Mouse (Mus musculus): ENCODE data around the gene 2010111I01Rik. TPM values are rescaled to one million over a fixed set of nuclear protein-coding genes. Genes with fewer than 3 reads are reported as not detected.
A peak's percentile ranks its signal among the peaks of the same experiment; 100 is the strongest.

2010111I01Rik gene
- polyA plus RNA-seq, 2 experiments: 10.7 to 13.6 TPM

DNA sequence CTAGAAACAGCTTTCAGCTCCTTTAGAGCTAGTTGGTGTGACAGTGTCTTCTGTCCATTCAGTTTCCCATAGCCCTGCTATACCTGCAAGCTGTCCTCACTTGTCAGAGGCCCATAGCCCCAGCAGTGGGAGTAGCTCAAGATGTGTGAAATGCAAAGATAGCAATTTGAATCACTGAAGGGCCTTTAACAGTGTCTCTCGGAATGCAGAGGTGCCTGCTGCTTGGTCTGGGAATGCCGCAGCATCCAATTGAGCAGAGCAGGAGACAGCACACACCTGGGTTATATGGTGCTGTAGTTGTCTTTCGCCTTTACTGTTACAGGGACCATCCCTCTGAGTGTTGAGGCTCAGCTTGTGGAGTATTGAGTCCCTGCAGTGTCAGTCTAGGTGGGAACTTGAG lies 329.0 kb downstream of the 2010111I01Rik start:
- Histone ChIP-seq H3K27me3 (ENCODE audit: control insufficient read depth, insufficient read depth, low read length) (no peaks in the 10 kb centered on the region), H3K9ac (replicated peaks) (no peak overlapping the region), H3K4me1 (replicated peaks; ENCODE audit: control insufficient read depth in 2 of 2, insufficient read depth in 2 of 2, low read length in 1 of 2) (0 out of 4 replicates have a peak, but pooled peaks cover 0 to 3% of the 10 kb centered on the region in 2 experiments), H3K27ac (no peak overlapping the region), H3K36me3 (replicated peaks; ENCODE audit: control insufficient read depth, insufficient read depth, low read depth) (no peaks in the 10 kb centered on the region), H3K4me3 (ENCODE audit: insufficient read depth in 1 of 2, low read depth in 2 of 2, low read length in 2 of 2) (no peak overlapping the region), H3K4me2 (ENCODE audit: low read depth) (no peak overlapping the region), H3K9me3 (ENCODE audit: control insufficient read depth, low read length) (no peaks in the 10 kb centered on the region)
- TF ChIP-seq EP300 (IDR thresholded peaks at IDR 0.05; ENCODE audit: low read depth) (no peak), CTCF (IDR thresholded peaks at IDR 0.05; ENCODE audit: low read depth) (no peak)
- WGBS (ENCODE audit: insufficient replicate concordance): 83% methylated on average over 3 of the region's 3 CpGs
- DNase-seq (ENCODE audit: low read depth in 3 of 3, low spot score in 3 of 3) (no peak), ATAC-seq (ENCODE audit: insufficient read depth) (no peak)

DNA sequence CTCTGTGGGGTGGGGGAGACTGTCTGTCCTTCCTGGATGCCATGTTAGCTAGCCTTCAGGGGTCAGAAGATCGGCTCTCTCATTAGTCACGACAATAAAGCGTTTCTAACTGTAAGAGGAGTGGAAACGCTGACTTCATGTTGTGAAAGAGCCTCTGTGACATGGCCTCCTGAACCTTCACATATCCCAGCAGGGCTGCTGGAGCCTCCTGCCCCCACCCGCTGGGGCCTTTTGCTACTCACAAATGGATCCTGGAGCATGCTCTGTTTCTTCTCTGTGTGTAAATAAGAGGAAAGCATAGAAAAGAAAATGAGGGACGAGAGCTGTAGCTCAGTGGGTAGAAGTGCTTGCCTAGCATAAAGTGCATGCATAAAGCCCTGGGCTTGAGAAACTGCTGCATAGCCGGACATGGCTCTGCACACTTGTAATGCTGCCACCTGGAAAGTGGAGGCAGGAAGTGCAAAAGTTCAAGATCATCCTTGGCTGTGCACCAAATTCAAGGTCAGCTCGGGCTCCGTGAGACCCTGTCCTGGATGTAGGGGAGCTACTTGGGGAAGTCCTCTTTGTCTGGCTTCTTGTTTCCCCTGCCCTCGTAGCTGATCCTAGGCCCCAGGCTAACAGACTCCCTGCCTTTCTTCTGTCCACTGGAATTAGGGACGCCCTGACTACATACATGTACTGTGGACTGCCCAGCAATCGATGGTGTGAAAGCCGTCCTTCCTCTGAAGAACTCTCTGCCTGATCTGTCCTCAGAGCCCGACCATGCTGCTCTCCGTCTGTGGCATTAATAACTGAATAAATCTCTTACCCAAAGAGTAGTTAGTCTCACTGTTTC lies 329.9 kb downstream of the 2010111I01Rik start:
- Histone ChIP-seq H3K4me1 (replicated peaks; ENCODE audit: control insufficient read depth in 2 of 2, insufficient read depth in 2 of 2, low read length in 1 of 2) (0 out of 4 replicates have a peak, but pooled peaks cover 0 to 3% of the 10 kb centered on the region in 2 experiments), H3K4me2 (ENCODE audit: low read depth) (no peak overlapping the region), H3K27me3 (ENCODE audit: control insufficient read depth, insufficient read depth, low read length) (no peaks in the 10 kb centered on the region), H3K9me3 (ENCODE audit: control insufficient read depth, low read length) (no peaks in the 10 kb centered on the region), H3K36me3 (replicated peaks; ENCODE audit: control insufficient read depth, insufficient read depth, low read depth) (peaks cover 6% of the 10 kb centered on the region), H3K9ac (replicated peaks) (no peak overlapping the region), H3K27ac (no peak overlapping the region), H3K4me3 (ENCODE audit: insufficient read depth in 1 of 2, low read depth in 2 of 2, low read length in 2 of 2) (no peak overlapping the region)
- ATAC-seq (ENCODE audit: insufficient read depth) (peak; percentile 39), DNase-seq (ENCODE audit: low read depth in 3 of 3, low spot score in 3 of 3) (no peak)
- 60% methylated on average over 15 of the region's 15 CpGs for WGBS (ENCODE audit: insufficient replicate concordance)
- TF ChIP-seq CTCF (IDR thresholded peaks at IDR 0.05; ENCODE audit: low read depth) (no peak), EP300 (IDR thresholded peaks at IDR 0.05; ENCODE audit: low read depth) (no peak)

DNA sequence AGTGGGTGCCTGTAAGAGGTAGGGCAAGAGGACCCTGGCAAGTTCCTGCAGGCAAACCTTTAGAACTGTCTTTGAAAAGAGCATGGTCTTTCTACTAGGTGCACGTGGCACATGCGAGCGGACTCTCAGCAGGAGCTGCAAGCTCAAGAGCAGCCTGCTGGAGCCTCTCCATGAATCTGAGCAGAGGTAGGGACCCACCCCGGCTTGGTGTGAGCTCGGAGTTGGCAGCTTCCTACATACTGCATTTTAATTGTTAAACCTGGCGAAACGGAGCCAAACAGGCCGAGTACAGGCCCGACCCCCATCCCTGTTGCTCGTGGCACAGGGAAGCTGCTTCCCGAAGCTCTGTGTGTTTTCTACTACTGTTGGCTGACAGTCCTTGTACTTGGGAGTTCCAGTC lies 331.6 kb downstream of the 2010111I01Rik start:
- DNase-seq (ENCODE audit: low read depth in 3 of 3, low spot score in 3 of 3): no peak
- WGBS (ENCODE audit: insufficient replicate concordance): 79% methylated on average over 11 of the region's 11 CpGs
- TF ChIP-seq EP300 (IDR thresholded peaks at IDR 0.05; ENCODE audit: low read depth): no peak
- no peak for TF ChIP-seq CTCF (IDR thresholded peaks at IDR 0.05; ENCODE audit: low read depth)

DNA sequence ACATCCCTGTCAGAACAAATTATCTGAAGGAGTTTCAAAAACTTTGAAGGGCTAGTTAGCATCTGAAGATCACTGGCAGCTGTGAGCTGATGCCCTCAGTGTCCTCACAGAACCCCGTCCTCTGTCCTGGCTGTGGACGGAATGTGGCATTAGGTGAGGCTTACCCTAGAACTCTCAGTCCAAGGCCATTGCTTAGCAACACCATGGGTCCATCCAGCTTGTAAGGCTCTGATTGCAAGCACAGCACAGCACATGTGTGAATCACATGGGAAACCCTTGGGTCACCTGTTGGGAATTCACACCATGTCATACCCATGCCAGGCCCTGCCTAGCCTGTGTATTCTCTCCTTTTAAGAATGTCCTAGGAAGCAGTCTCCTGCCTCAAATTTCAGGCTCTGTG lies 332.3 kb downstream of the 2010111I01Rik start:
- H3K4me1 ChIP-seq (replicated peaks; ENCODE audit: control insufficient read depth in 2 of 2, insufficient read depth in 2 of 2, low read length in 1 of 2): 0 out of 4 replicates have a peak, but pooled peaks cover 0 to 3% of the 10 kb centered on the region in 2 experiments
- no peak overlapping the region for H3K4me2 ChIP-seq (ENCODE audit: low read depth)
- 79% methylated on average over 2 of the region's 2 CpGs for WGBS (ENCODE audit: insufficient replicate concordance)
- no peak overlapping the region for H3K9ac ChIP-seq (replicated peaks)
- TF ChIP-seq EP300 (IDR thresholded peaks at IDR 0.05; ENCODE audit: low read depth) (no peak), CTCF (IDR thresholded peaks at IDR 0.05; ENCODE audit: low read depth) (no peak)
- ATAC-seq (ENCODE audit: insufficient read depth) (no peak), DNase-seq (ENCODE audit: low read depth in 3 of 3, low spot score in 3 of 3) (no peak)
- H3K27ac ChIP-seq: no peak overlapping the region
- no peaks in the 10 kb centered on the region for H3K9me3 ChIP-seq (ENCODE audit: control insufficient read depth, low read length)
- peaks cover 6% of the 10 kb centered on the region for H3K36me3 ChIP-seq (replicated peaks; ENCODE audit: control insufficient read depth, insufficient read depth, low read depth)
- no peak overlapping the region for H3K4me3 ChIP-seq (ENCODE audit: insufficient read depth in 1 of 2, low read depth in 2 of 2, low read length in 2 of 2)
- H3K27me3 ChIP-seq (ENCODE audit: control insufficient read depth, insufficient read depth, low read length): no peaks in the 10 kb centered on the region

More for the DNA sequence above, 331.6 kb downstream of the 2010111I01Rik start:
- Histone ChIP-seq H3K9ac (replicated peaks) (no peak overlapping the region), H3K36me3 (replicated peaks; ENCODE audit: control insufficient read depth, insufficient read depth, low read depth) (peaks cover 6% of the 10 kb centered on the region), H3K27ac (no peak overlapping the region), H3K4me1 (replicated peaks; ENCODE audit: control insufficient read depth in 2 of 2, insufficient read depth in 2 of 2, low read length in 1 of 2) (0 out of 4 replicates have a peak, but pooled peaks cover 0 to 3% of the 10 kb centered on the region in 2 experiments), H3K4me3 (ENCODE audit: insufficient read depth in 1 of 2, low read depth in 2 of 2, low read length in 2 of 2) (no peak overlapping the region), H3K4me2 (ENCODE audit: low read depth) (no peak overlapping the region), H3K9me3 (ENCODE audit: control insufficient read depth, low read length) (no peaks in the 10 kb centered on the region), H3K27me3 (ENCODE audit: control insufficient read depth, insufficient read depth, low read length) (no peaks in the 10 kb centered on the region)
- no peak for ATAC-seq (ENCODE audit: insufficient read depth)

DNA sequence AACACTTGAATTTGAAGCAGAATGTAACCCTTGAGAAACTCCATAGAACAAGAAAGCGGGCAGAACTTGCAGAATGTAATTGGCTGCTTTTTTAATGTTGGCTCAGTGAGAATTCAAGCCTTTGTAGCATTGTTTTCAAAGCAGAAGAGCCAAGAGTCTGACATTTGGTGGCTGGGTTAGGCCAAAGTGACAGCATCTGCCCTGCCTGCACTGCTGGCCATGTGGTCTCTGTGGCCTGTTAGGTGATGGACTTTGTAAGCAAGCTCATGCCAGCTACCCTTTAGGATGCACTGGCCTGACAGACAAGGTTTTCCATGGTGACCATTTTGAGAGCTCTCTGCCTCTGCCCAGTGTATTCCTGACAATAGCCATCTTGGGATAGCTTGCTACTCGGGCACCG lies 333.2 kb downstream of the 2010111I01Rik start:
- 0 out of 4 replicates have a peak, but pooled peaks cover 0 to 3% of the 10 kb centered on the region in 2 experiments for H3K4me1 ChIP-seq (replicated peaks; ENCODE audit: control insufficient read depth in 2 of 2, insufficient read depth in 2 of 2, low read length in 1 of 2)
- H3K9me3 ChIP-seq (ENCODE audit: control insufficient read depth, low read length): no peaks in the 10 kb centered on the region
- no peak overlapping the region for H3K4me2 ChIP-seq (ENCODE audit: low read depth)
- no peak for DNase-seq (ENCODE audit: low read depth in 3 of 3, low spot score in 3 of 3)
- 74% methylated on average over 3 of the region's 3 CpGs for WGBS (ENCODE audit: insufficient replicate concordance)
- H3K27ac ChIP-seq: no peak overlapping the region
- no peaks in the 10 kb centered on the region for H3K27me3 ChIP-seq (ENCODE audit: control insufficient read depth, insufficient read depth, low read length)
- no peak for ATAC-seq (ENCODE audit: insufficient read depth)
- peaks cover 6% of the 10 kb centered on the region for H3K36me3 ChIP-seq (replicated peaks; ENCODE audit: control insufficient read depth, insufficient read depth, low read depth)
- TF ChIP-seq CTCF (IDR thresholded peaks at IDR 0.05; ENCODE audit: low read depth): no peak
- no peak for TF ChIP-seq EP300 (IDR thresholded peaks at IDR 0.05; ENCODE audit: low read depth)
- no peak overlapping the region for H3K9ac ChIP-seq (replicated peaks)
- H3K4me3 ChIP-seq (ENCODE audit: insufficient read depth in 1 of 2, low read depth in 2 of 2, low read length in 2 of 2): no peak overlapping the region

All from liver, embryonic 14.5 days (tissue).